Mouse (Mus musculus): ENCODE results near the gene Spp1. TPM values are rescaled to one million over a fixed set of nuclear protein-coding genes. Genes with fewer than 3 reads are reported as not detected.

Spp1 gene
- polyA plus RNA-seq, 1 experiment from 2014 or later: 17.0 TPM

DNA sequence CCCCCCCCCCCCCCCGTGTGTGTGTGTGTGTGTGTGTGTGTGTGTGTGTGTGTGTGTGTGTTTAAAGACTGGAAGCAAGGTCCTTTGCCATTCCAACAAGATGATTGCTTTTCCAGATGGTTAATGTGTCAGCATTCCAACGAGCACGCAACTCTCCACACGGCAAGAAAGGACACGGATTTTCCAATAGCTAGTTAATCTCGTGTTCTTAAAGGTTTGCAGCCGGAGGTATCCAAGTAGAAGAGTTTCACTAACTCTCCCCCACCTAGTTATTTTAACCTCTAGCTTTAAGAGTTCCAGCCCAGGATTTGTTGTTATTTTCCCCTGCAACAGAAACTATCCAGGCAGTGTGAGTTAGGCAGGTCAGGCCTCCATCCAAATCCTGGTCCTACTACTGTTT lies 25.9 kb downstream of the Spp1 start:
- H3K27me3 ChIP-seq (replicated peaks; ENCODE audit: control insufficient read depth, insufficient read depth, low read length): no peaks in the 10 kb centered on the region
- peak overlapping the region; percentile 73 for H3K4me2 ChIP-seq (ENCODE audit: low read length)
- H3K27ac ChIP-seq (ENCODE audit: low read depth, low read length): no peak overlapping the region
- no peak for ATAC-seq
- DNase-seq (ENCODE audit: low spot score): peak; percentile 22
- no peaks in the 10 kb centered on the region for H3K9me3 ChIP-seq (replicated peaks; ENCODE audit: control insufficient read depth, low read length)
- H3K9ac ChIP-seq (ENCODE audit: low read length): 0 out of 2 replicates have a peak overlapping the region, but pooled peaks have one; percentile 1
- peak overlapping the region; percentile 80 for H3K4me3 ChIP-seq (ENCODE audit: low read depth, low read length)
- H3K36me3 ChIP-seq (ENCODE audit: control insufficient read depth, insufficient read depth, low read length): peaks cover 8% of the 10 kb centered on the region
- H3K4me1 ChIP-seq (ENCODE audit: control insufficient read depth, insufficient read depth, low read length): peaks cover 7% of the 10 kb centered on the region
- WGBS: 35% methylated on average over 6 of the region's 7 CpGs

DNA sequence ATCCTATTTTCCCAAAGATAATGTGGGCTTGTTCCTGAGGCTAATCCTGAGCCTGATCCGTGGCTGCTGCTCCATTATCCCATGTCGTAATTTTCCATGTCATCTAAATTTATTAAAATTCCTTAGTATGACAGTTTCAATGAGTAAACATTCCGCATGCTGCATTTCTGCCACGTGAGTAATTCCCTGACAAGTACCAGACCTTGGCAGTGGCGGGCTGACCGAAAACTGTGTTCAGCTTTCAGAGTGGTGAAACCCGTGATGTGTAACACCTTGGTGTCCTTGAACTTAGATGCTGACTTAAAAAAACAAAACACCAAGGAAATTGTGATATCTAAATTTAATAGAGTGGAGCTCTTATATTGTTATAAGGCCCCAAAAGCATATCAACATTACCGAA lies 30.4 kb downstream of the Spp1 start:
- Histone ChIP-seq H3K4me3 (ENCODE audit: low read depth, low read length) (no peak overlapping the region), H3K27ac (ENCODE audit: low read depth, low read length) (no peak overlapping the region), H3K9ac (ENCODE audit: low read length) (no peak overlapping the region), H3K27me3 (replicated peaks; ENCODE audit: control insufficient read depth, insufficient read depth, low read length) (no peaks in the 10 kb centered on the region), H3K4me2 (ENCODE audit: low read length) (no peak overlapping the region), H3K36me3 (ENCODE audit: control insufficient read depth, insufficient read depth, low read length) (peaks cover 31% of the 10 kb centered on the region), H3K4me1 (ENCODE audit: control insufficient read depth, insufficient read depth, low read length) (no peaks in the 10 kb centered on the region; the same call in 1 of the 2 replicates), H3K9me3 (replicated peaks; ENCODE audit: control insufficient read depth, low read length) (no peaks in the 10 kb centered on the region)
- ATAC-seq (no peak), DNase-seq (ENCODE audit: low spot score) (no peak)
- 95% methylated on average over 8 of the region's 8 CpGs for WGBS

DNA sequence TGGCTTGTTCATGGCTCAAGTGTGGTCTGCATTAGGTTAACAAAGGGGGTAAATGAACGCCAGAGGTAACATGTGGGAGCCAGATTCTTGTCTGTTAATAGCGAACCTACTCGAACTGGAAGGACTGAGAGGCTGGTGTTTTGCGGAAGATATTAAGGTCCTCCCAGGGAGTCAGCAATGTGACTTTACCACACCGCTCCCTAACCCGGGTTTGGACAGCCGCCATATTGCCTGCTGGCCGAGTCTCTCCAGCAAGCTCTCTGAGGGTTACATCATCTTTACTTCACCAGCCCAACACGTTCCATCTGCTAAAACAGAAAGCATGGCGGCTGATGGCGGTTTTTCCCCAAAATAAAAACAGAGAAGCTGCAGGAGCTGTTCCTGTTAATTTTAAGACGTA lies 30.8 kb downstream of the Spp1 start:
- ATAC-seq: no peak
- WGBS: 79% methylated on average over 12 of the region's 12 CpGs

DNA sequence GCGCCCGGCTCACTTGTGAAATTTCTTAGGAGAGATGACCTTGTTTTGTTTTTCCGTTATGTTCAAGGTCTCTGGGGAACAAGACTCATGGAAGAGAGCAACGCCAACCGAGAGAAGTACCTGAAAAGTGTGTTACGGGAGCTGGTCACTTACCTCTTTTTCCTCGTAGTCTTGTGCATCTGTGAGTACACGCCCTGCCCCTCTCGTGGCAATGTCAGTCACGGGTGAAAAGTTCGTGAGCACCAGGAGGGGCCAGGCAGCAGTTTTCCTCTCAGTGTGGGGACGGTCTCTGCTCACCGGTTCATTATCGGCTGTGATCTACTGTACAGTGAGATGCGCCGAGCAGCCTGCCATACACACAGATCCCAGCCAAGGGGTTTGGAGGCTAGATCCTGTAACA lies 31.9 kb downstream of the Spp1 start:
- 94% methylated on average over 16 of the region's 16 CpGs for WGBS
- no peaks in the 10 kb centered on the region for H3K27me3 ChIP-seq (replicated peaks; ENCODE audit: control insufficient read depth, insufficient read depth, low read length)
- ATAC-seq: no peak
- no peak overlapping the region for H3K4me2 ChIP-seq (ENCODE audit: low read length)
- no peaks in the 10 kb centered on the region for H3K9me3 ChIP-seq (replicated peaks; ENCODE audit: control insufficient read depth, low read length)
- no peak overlapping the region for H3K27ac ChIP-seq (ENCODE audit: low read depth, low read length)
- no peaks in the 10 kb centered on the region for H3K4me1 ChIP-seq (ENCODE audit: control insufficient read depth, insufficient read depth, low read length)
- peaks cover 38% of the 10 kb centered on the region for H3K36me3 ChIP-seq (ENCODE audit: control insufficient read depth, insufficient read depth, low read length)
- no peak for DNase-seq (ENCODE audit: low spot score)
- no peak overlapping the region for H3K9ac ChIP-seq (ENCODE audit: low read length)
- no peak overlapping the region for H3K4me3 ChIP-seq (ENCODE audit: low read depth, low read length)

More for the DNA sequence above, 30.8 kb downstream of the Spp1 start:
- no peaks in the 10 kb centered on the region for H3K27me3 ChIP-seq (replicated peaks; ENCODE audit: control insufficient read depth, insufficient read depth, low read length)
- no peak for DNase-seq (ENCODE audit: low spot score)
- H3K9ac ChIP-seq (ENCODE audit: low read length): no peak overlapping the region
- peaks cover 32% of the 10 kb centered on the region for H3K36me3 ChIP-seq (ENCODE audit: control insufficient read depth, insufficient read depth, low read length)
- no peaks in the 10 kb centered on the region for H3K9me3 ChIP-seq (replicated peaks; ENCODE audit: control insufficient read depth, low read length)
- H3K4me1 ChIP-seq (ENCODE audit: control insufficient read depth, insufficient read depth, low read length): no peaks in the 10 kb centered on the region; the same call in 1 of the 2 replicates
- no peak overlapping the region for H3K4me3 ChIP-seq (ENCODE audit: low read depth, low read length)
- no peak overlapping the region for H3K4me2 ChIP-seq (ENCODE audit: low read length)
- no peak overlapping the region for H3K27ac ChIP-seq (ENCODE audit: low read depth, low read length)

DNA sequence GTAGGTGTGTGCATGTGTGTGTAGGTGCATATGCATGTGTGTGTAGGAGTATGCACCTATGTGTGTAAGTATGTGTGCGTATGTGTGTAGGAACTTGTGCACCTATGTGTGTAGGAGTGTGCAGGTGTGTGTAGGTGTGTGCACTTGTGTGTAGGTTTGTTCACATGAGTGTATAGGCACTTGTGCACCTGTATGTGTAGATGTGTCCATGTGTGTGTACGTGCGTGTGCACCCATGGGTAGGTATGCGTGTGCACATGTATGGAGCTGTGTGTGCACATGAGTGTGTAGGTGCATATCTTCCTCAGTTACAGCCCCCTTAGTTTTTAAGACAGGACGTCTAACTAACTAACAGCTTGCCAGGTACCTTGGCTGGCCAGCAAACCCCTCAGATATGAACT lies 33.7 kb downstream of the Spp1 start:
- ATAC-seq (no peak), DNase-seq (ENCODE audit: low spot score) (no peak)
- no peak overlapping the region for H3K27ac ChIP-seq (ENCODE audit: low read depth, low read length)
- H3K27me3 ChIP-seq (replicated peaks; ENCODE audit: control insufficient read depth, insufficient read depth, low read length): no peaks in the 10 kb centered on the region
- no peak overlapping the region for H3K4me3 ChIP-seq (ENCODE audit: low read depth, low read length)
- H3K36me3 ChIP-seq (ENCODE audit: control insufficient read depth, insufficient read depth, low read length): peaks cover 50% of the 10 kb centered on the region
- no peak overlapping the region for H3K4me2 ChIP-seq (ENCODE audit: low read length)
- no peak overlapping the region for H3K9ac ChIP-seq (ENCODE audit: low read length)
- no peaks in the 10 kb centered on the region for H3K9me3 ChIP-seq (replicated peaks; ENCODE audit: control insufficient read depth, low read length)
- 92% methylated on average over 5 of the region's 5 CpGs for WGBS
- no peaks in the 10 kb centered on the region for H3K4me1 ChIP-seq (ENCODE audit: control insufficient read depth, insufficient read depth, low read length)

DNA sequence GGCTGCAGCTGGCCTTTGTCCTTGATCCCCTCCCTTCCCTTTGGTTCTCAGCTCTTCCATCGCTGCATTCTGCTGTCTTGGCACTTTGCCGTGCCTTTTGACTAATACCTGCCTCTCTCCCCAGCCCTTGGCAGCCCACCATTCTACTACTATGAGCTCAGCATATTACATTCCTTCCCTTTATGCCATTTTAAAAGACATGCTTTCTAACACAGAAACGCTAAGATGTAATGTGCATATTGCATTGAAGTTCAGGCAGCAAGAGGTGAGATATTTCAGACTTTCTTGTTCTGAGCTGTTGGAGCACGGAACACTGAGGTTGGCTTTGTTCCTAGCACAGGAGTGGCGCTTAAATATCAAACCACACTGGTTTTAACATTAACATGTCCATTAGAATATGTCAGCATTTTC lies 36.1 kb downstream of the Spp1 start:
- Histone ChIP-seq H3K27ac (ENCODE audit: low read depth, low read length) (peak overlapping the region; percentile 30; the same call in 1 of the 2 replicates), H3K9me3 (replicated peaks; ENCODE audit: control insufficient read depth, low read length) (no peaks in the 10 kb centered on the region), H3K4me3 (ENCODE audit: low read depth, low read length) (no peak overlapping the region), H3K27me3 (replicated peaks; ENCODE audit: control insufficient read depth, insufficient read depth, low read length) (no peaks in the 10 kb centered on the region), H3K4me2 (ENCODE audit: low read length) (no peak overlapping the region), H3K36me3 (ENCODE audit: control insufficient read depth, insufficient read depth, low read length) (peaks cover 41% of the 10 kb centered on the region), H3K4me1 (ENCODE audit: control insufficient read depth, insufficient read depth, low read length) (no peaks in the 10 kb centered on the region), H3K9ac (ENCODE audit: low read length) (no peak overlapping the region)
- ATAC-seq (no peak; the same call in 1 of the 2 replicates), DNase-seq (ENCODE audit: low spot score) (peak; percentile 41)
- WGBS: 67% methylated on average over 5 of the region's 5 CpGs

DNA sequence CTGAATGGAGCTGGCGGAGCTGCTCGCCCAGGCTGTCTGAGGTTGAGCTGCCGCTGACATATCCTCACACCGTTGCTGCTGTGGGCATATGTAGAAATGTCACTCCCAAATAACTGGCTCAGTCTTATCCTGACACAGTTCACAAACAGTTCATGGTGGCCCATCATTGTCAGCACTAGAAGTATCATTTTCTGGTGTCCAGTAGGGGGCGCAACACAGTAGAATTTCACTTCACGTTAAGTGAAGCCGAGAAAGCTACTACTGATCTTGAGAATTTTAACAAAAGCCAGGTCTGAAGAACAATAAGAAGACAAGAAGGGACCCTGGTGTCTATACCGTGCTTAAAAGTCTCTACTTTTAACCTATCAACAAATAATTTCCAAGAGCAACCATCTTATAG lies 37.5 kb downstream of the Spp1 start:
- no peak overlapping the region for H3K27ac ChIP-seq (ENCODE audit: low read depth, low read length)
- H3K9me3 ChIP-seq (replicated peaks; ENCODE audit: control insufficient read depth, low read length): no peaks in the 10 kb centered on the region
- no peaks in the 10 kb centered on the region for H3K27me3 ChIP-seq (replicated peaks; ENCODE audit: control insufficient read depth, insufficient read depth, low read length)
- DNase-seq (ENCODE audit: low spot score) (no peak), ATAC-seq (no peak)
- WGBS: 96% methylated on average over 8 of the region's 8 CpGs
- peaks cover 39% of the 10 kb centered on the region for H3K36me3 ChIP-seq (ENCODE audit: control insufficient read depth, insufficient read depth, low read length)
- H3K9ac ChIP-seq (ENCODE audit: low read length): no peak overlapping the region
- no peaks in the 10 kb centered on the region for H3K4me1 ChIP-seq (ENCODE audit: control insufficient read depth, insufficient read depth, low read length)
- H3K4me2 ChIP-seq (ENCODE audit: low read length): no peak overlapping the region
- no peak overlapping the region for H3K4me3 ChIP-seq (ENCODE audit: low read depth, low read length)

DNA sequence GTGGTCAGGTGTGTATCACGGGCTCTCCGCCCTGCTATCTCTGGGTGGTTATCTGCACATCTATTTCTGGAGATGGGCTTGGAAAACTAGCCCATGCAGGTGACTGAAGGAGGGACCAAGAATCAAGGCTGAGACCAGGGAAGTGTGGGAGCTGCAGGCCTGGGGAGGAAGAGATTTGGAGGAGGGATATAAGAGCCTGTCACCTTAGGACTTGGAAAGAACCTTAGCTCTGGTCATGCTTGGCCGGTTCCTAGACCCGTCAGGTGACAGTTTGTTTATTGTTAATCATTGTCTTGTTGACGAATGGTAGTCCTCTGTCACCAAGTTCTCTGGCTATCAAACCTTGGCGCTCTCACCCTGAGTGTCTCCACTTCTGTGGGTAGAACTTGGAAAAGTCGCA lies 45.4 kb downstream of the Spp1 start:
- no peaks in the 10 kb centered on the region for H3K9me3 ChIP-seq (replicated peaks; ENCODE audit: control insufficient read depth, low read length)
- ATAC-seq (no peak), DNase-seq (ENCODE audit: low spot score) (no peak)
- no peak overlapping the region for H3K4me3 ChIP-seq (ENCODE audit: low read depth, low read length)
- no peak overlapping the region for H3K4me2 ChIP-seq (ENCODE audit: low read length)
- no peaks in the 10 kb centered on the region for H3K4me1 ChIP-seq (ENCODE audit: control insufficient read depth, insufficient read depth, low read length)
- no peaks in the 10 kb centered on the region for H3K27me3 ChIP-seq (replicated peaks; ENCODE audit: control insufficient read depth, insufficient read depth, low read length)
- H3K27ac ChIP-seq (ENCODE audit: low read depth, low read length): no peak overlapping the region
- H3K36me3 ChIP-seq (ENCODE audit: control insufficient read depth, insufficient read depth, low read length): peaks cover 72% of the 10 kb centered on the region
- 89% methylated on average over 7 of the region's 7 CpGs for WGBS
- no peak overlapping the region for H3K9ac ChIP-seq (ENCODE audit: low read length)

DNA sequence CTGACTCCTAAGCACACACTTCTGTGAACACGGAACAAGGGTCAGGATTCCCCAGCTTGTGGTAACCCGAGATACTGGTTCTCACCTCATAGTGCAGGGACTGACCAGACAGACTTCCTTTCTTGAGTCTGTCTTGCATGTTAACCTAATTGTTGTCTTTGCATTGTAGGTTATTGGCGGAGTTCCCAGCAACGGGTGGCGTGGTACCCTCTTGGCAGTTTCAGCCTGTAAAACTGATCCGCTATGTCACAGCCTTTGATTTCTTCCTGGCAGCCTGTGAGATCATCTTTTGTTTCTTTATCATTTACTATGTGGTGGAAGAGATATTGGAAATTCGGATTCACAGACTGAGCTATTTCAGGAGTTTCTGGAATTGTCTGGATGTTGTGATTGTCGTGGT lies 47.9 kb downstream of the Spp1 start:
- Histone ChIP-seq H3K27me3 (replicated peaks; ENCODE audit: control insufficient read depth, insufficient read depth, low read length) (no peaks in the 10 kb centered on the region), H3K27ac (ENCODE audit: low read depth, low read length) (no peak overlapping the region), H3K4me1 (ENCODE audit: control insufficient read depth, insufficient read depth, low read length) (no peaks in the 10 kb centered on the region), H3K9ac (ENCODE audit: low read length) (no peak overlapping the region), H3K36me3 (ENCODE audit: control insufficient read depth, insufficient read depth, low read length) (peaks cover 68% of the 10 kb centered on the region), H3K4me2 (ENCODE audit: low read length) (no peak overlapping the region), H3K9me3 (replicated peaks; ENCODE audit: control insufficient read depth, low read length) (no peaks in the 10 kb centered on the region), H3K4me3 (ENCODE audit: low read depth, low read length) (no peak overlapping the region)
- ATAC-seq: peak; percentile 37; the same call in 1 of the 2 replicates
- WGBS: 53% methylated on average over 8 of the region's 8 CpGs
- peak; percentile 62 for DNase-seq (ENCODE audit: low spot score)

Data from forebrain, embryonic 14.5 days (tissue).